Mouse (Mus musculus) neutrophil, adult 5-6 weeks (primary cell): ENCODE data around the gene Tmem259. TPM values are rescaled to one million over a fixed set of nuclear protein-coding genes. Genes with fewer than 3 reads are reported as not detected.

ENCODE experiments used
- ATAC-seq: fragments of 151-379, 151-347 bp; 2 replicates; pipeline ENCODE4 v1.8.0; 2017; ENCODE audit warnings: mild to moderate bottlenecking, moderate TSS enrichment; ENCODE audit not compliant: insufficient number of reproducible peaks, poor library complexity, low FRiP score, severe bottlenecking; ENCODE audit errors: extremely low read depth
- total RNA-seq: library from RNA; stranded (forward); fragments of 200-1000 nt; gene quantifications from 2 replicates; pipeline ENCODE4 v1.2.3, GENCODE M21; 2017

Gene Tmem259
- total RNA-seq, 1 experiment from 2014 or later = 81.4 TPM

DNA sequence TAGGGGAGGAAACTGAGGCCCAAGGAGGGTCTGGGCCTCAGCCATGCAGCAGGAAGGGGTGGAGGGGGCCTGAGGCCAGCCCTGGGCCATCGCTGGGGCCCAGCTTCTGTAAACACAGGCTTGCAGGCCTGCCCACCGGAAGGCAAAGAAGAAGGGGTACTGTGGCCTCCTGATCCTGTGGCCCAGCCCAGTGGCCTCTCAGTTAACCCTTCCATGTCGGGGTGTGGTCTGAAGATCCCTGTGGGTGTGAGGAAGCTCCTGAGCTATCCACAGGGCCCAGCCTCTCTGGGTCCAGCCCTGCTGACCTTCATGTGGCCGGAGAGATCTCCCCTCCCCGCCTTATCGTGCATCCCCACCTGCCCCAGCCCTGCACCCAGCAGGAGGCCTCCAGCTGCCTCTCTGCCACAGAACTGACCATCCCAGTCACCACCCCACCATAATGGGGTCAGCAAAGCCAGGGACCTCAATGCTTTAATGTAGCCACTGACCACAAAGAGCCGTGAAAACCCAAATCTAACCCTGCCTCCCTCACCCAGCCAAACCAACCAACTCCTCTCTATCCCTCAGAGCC, 37.3 kb downstream of the Tmem259 start:
- no peak for ATAC-seq

DNA sequence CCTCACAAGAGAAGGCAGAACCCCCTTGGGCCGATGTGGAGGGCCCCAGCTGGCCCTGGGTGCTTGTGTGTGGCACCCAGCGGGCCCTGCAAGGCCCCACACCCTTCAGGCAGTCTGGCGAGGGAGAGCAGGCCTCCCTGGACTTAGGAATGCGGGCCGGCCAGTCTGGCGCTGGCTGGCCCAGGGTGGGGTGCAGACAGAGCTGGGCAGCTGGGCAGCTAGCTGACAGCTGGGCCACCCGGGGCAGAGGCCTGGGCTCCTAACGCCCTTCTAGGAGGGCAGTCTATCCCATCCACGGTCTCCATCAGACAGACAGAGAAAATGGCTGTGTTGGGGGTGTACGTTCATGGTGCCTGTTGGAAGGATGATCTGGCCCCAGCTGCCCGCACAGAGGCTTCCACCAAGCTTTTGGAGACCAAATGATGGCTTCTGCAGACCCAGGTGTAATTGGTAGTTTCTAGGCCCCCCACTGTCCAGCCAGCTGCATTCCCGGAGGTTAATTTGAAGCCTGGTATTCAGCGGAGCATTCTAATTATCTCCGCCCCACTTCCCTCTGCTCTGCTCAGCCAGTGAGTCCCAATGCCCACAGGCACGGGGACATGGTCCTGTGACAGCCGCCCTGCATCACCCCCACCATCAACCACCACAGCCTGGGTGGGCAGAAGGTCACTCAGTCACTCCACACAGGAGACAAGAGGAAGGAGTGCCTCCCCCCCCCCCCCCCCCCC, 38.5 kb downstream of the Tmem259 start:
- ATAC-seq = no peak

DNA sequence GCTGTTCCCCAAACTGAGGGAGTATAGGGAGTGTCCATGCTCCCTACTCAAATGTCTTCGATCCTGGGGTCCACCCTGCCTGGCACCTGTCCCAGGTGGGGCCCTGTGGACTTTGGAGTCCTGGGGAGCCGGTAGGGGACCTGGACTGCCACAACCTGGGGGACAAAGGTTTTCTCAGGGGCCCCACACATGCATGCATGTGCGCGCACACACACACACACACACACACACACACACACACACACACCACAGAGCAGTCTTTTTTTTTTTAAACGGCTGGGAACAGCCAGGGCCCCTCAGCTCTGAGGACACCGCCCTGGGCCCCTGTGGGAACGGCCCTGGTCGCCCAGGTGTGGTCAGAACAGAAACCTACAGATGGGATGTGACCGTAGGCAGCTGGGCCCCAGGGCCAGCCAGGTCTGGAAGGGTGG, 40.6 kb downstream of the Tmem259 start:
- ATAC-seq = no peak

DNA sequence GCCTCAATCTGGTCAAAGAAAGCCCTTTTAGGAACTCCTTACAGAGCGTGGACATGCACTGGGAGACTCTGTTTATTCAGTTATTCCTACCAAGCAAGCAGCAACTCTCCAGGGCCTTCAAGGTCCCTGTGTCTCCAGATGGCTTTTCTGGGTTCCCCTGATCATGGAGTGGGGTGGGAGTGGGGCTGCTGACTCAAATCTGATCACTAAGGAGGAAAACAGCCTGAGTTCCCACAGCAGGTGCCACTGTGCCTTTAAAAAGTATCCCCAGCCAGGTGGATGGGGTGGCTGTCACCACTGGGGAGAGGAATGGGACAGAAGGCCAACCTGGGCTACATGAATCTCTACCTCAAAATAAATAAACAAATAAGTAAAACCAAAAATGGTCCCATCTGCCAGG, 41.1 kb downstream of the Tmem259 start:
- ATAC-seq = no peak

DNA sequence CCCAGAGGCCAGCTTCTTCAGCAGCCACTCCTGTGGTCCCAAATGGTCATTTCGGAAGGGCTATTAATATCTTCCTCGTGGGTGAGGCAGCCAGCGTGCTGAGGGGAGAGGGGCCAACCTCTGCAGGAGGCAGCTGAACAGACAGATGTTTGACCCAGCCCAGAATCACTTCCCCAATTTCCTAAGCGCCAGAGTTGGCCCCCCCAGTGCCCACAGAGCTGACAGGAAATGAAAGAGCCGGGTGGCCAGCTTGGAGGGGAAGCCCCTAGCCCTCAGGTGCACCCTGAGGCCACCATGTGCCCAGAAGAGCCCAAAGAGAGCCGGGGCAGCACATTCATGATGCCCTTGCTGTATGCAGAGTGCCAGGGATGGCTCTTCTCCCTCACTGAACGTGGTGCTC, 43.4 kb downstream of the Tmem259 start:
- peak; percentile 81 for ATAC-seq

DNA sequence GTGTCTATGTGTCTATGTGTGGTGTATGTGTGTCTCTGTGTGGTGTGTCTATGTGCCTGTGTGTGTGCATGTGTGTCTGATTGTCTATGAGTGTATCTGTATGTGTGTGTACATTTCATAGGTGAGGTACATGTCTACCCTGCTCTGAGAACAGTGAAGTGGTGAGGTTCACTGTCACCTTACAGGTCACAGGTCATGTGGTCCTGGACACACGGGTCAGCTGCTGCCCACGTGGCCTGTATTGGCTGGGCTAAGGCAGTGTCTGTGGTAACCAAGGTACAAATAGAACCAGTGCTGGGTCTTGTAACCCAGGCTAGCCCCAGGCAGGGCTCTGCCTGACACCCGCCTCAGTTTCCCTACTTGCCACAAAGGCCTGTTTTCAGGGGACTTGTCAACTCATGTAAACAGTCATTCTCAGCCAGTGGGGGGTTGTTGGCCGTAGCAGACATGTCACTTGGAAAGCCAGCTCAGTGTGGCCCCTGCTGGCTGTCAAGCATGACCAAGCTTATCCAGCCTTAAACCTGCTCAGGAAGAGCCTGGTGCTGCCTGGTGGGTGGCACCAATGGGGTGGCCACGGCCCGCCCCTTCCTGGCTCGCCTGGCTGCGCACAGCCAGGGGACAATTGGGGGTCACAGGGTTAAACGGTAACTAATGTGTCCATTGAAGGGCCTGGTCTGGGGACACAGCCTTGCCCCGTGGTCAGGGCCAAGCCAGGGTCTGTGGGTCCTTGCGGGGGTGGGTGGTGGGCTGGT, 46.2 kb downstream of the Tmem259 start:
- ATAC-seq = no peak

DNA sequence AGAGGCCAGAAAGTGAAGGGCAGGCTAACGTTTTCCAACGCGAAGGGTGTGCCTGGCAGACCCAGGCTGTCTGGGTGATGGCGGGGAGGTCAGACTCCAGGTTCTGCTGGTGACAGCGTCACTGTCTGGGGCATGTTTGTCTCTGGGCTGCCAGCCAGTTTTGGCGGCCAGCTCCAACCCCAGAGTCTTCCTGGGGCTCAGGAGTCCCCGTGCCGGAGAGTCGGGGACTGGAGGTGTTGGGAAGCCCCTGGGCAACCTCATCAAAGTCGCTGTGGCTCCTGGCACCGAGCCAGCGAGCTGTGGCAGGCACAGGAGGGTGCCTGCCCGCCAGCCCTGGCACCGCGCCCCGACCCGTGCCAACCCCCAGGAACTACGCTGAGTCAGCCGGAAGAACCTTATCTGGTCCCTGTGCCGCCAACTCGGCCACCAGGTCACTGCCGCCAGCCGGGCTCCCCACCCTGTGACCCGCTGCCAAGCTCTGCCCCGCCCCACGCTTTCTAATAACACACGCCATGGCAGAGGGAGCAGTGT, 47.2 kb downstream of the Tmem259 start:
- peak; percentile 51 for ATAC-seq

DNA sequence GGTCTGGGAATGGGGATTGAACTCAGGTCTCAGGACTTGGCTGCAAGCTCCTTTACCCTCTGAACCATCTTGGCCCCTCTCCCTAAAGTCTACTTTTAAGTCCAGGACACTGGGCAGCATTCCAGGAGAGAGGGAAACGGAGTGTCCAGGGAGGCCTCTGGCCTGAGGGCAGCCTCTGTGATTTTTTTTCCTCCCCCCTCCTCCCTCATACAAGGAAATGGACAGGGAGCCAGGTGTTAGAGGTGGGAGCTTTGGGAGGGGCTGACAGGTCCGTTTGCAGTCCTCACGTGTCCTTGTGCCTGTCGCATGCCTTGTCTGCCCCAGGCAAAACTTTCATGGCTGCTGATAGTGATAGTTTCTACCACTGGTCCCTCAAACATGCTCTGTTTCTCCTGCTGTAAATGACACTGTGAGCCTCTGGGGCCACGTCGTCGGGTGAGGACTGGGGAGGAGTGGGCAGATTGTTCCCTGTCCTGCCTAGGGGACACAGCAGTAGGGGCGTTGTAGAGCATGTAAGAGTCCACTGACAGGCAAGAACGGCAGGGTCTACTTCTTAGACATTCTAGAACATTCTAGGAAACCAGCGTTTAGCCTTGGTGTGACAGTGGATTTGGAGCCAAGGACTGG, 47.7 kb downstream of the Tmem259 start:
- ATAC-seq = no peak

DNA sequence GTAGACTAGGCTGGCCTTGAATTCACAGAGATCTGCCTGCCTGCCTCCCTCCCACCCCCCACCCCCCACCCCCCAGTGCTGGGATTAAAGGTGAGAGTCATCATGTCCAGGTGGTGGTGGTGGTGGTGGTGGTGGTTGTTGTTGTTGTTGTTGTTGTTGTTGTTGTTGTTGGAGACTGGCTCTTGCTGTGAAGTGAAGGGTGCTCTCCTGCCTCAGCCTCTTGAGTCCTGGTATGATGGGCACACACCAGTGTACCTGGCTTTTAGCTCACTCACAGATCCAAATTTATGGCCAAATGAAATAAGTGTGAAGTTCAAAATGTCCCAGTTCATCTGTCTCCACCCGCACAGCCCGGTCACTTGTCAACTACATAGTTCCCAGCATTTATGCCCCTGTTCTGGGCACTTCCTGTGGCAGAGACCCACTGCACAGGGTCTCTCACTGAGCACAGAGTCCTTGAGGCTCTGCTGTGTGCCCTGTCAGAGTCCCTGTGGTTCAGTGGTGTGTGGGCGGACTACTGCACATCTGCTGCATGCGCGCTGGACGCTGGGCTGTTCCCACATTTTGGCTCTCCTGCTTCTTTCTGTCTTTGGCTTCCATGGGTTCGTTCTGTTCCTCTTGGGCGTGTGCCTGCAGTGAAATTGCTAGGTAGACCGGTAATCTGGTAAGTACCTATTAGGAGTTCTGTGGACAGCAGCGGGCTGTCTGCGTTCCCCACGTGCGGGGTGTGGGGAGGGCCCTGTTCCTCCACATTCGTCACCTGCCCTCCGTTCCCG, 49.1 kb downstream of the Tmem259 start:
- ATAC-seq = no peak

DNA sequence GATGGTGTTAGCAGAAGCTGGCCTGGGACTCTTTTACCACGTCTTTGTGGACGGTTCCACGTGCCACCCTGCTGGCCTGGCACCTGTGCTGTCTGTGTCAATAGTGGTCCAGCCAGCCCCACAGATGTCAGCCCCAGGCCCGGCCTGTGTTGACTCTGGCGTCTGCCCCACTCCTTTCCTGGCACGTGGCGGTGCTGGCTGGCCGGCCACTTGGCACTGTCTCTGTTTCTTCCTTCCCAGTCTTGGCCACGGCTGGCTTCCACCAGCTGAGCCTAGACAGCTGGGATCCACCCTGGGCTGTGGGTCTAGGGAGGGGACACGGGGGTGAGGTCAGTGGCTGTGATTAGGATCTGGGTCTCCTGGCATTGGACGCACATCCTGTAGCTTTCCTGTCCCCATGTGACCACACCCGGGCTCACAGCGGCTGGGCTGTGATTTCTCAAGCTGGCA, 49.8 kb downstream of the Tmem259 start:
- ATAC-seq = no peak

DNA sequence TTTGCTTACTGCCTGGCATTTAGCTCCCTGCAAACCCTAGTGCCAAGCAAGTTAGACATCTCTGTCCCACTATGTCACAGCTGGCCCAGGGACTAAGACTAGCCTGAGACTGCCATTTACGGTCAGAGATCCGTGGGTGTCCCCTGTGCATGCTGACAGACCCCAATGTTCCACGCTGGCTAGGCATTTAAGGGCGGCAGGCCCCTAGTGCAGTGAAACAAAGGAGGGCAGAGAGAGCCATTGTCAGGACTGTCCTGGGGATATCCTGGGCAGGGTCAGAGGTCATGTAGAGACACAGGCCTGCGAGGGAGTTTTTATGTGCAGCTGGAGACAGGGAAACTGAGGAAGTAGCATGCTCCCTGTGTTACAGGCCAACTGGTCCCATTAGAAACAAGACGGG, 50.3 kb downstream of the Tmem259 start:
- no peak for ATAC-seq

DNA sequence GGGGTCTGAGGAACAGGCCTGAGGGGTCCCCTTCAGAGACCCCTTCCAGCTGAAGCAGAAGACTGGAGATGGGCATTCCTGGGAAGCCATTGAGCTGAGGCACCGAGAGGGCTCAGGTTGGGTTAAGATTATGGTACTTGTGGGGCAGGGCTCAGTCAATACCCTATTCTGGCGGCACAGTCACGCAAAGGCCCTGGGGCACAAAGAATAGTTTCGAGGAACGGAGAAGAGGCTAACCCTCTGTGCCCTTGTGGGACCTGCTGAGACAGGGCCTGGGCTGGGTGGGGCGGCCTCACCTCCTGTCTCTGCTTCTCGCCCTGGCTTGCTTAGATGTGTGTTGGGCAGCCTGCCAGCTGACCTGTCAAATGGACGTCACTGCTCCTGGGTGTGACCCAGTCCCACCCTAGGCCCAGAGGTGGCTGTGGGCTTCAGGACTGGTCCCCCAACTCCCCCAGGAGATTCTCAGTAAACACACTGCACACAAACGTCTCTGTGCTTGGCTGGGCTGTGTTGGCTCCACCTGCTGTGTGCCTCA, 50.9 kb downstream of the Tmem259 start:
- no peak for ATAC-seq

DNA sequence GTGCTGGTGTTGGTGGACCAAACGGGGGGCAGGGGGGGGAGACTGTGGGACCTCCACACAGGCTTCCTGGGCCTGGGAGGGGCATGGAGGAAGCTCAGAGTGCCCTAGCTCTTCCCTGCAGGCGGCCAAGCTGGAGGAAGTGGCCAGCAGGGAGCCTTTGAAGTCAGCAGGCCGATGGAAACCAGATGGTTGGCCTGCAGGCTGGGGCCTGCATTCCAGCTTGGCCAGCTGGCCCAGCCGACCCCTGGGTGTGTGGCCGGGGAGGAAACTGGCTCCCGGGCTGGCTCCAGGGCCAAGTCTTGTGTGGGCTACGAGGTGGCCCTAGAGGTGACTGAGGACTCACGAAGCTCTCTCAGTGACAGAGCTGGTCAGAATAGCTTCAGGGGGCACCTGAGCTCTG, 51.4 kb downstream of the Tmem259 start:
- no peak for ATAC-seq

DNA sequence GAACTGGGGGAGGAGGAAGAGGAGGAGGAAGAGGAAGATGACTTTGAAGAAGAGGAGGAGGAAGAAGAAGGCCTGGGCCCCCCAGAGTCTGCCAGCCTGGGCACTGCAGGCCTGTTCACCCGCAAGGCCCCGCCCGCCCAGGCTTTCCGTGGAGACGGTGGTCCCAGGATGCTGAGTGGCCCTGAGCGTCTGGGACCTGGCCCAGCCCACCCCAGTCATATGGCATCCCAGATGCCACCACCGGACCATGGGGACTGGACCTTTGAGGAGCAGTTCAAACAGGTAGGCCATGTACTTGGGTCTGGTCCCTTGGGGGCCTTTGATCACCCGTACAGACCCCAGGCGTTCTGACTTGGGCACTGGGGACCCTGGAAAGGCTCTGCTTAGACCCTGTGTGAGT, 52.3 kb downstream of the Tmem259 start:
- no peak for ATAC-seq

DNA sequence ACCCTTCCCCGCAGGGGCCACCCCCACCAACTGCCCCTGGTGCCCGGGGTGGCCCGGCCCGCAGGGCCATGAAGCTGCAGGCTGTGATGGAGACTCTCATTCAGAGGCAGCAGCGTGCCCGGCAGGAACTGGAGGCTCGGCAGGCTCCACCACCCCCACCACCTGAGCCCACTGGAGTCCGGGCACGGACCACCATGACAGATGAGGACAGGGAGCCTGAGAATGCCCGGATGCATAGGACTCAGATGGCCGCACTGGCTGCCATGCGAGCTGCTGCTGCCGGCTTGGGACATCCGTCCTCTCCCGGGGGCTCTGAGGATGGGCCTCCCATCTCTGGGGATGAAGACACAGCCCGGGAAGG, 53.3 kb downstream of the Tmem259 start:
- ATAC-seq = no peak

DNA sequence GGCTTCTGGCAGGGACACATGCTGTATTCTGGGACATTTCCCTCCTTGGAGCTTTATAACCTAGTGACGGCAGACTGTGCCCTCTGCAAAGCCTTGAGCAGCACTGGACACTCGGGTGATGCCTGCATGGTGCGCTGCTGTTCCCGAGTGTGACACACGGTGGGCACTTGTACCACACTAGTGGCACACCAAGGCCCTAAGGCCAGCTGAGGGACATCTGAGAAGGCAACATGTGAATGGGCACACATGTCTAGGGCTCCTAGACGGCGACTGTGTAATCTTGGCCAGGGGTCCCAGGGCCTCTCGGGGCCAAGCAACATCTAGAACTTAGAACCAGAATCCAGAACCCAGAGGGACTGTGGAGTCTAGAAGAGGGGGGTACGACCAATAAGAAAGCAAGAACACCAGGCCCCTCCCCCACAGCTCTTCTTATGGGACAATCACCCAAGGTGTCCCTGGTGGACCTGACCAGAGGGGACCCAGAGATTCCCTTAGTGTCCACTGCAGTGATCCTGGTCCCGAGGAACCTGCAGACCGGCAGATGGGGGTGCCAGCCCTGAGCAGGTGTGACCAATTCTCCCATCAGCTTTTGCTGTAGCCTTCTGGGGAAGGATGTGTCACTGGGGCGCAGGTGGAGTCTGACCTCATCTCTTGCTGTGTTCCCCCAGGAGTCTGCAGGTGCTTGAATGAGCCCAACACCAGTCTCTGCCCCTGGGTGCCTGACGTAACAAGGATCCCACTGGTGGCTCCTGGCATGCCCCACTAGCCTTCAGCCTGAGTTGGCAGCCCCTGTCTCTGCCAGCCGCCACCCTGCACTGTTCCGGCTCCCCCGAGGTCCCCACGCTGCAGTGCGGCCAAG, 53.9 kb downstream of the Tmem259 start:
- ATAC-seq = no peak

DNA sequence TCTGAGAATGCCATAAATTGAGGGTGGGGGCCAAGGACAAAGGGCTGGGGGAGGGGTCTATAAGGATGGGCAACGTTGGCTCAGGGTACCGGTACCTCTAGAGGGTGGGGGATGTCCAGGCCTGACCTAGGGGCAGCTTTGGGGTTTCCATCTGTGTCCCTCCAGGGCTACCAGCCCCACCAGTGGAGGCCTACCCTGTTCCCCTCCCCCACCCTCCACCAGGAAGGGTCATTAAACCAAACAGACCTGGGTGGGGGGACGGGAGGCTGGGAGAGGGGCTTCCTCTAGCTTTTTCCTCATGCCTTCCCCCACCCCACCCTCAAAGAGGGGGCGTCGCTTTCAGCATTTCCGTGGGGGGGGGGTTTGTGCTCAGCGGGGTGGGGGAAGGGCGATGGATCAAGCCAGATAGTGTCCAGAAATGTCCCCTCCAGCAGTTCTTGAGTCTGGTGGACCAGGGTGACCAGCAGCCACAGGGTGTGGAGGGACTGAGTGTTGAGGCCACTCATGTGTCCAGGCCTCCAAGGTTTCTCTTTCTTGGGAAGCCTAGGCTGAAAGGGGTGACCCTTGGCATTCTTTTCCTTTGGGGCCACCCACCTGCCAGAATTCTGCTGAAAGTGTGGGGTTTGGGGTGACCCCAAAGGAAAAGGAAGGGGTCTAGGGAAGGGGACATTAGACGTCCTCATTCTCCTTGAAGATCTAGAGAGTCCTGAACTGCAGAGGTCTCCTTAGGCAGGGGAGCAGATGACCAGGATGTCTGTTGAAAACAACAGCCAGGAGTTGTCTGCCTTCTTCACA, 55.0 kb downstream of the Tmem259 start:
- no peak for ATAC-seq
